Mouse (Mus musculus) kidney, adult 2 months (tissue): ENCODE results near the gene Clmp.

Experiments
- CTCF ChIP-seq: fragments of 200-500 bp; conservative IDR thresholded peaks from 2 replicates; pipeline ENCODE4 v1.5.1; 2011; ENCODE audit warnings: low read depth, mild to moderate bottlenecking, control low read depth, low read length, moderate library complexity, mixed read lengths; ENCODE audit not compliant: insufficient read depth, insufficient read length
- POLR2A ChIP-seq: fragments of 200-500 bp; IDR thresholded peaks from one replicate; pipeline ENCODE4 v1.6.1; 2011; ENCODE audit warnings: low read depth, low read length, control low read depth

DNA sequence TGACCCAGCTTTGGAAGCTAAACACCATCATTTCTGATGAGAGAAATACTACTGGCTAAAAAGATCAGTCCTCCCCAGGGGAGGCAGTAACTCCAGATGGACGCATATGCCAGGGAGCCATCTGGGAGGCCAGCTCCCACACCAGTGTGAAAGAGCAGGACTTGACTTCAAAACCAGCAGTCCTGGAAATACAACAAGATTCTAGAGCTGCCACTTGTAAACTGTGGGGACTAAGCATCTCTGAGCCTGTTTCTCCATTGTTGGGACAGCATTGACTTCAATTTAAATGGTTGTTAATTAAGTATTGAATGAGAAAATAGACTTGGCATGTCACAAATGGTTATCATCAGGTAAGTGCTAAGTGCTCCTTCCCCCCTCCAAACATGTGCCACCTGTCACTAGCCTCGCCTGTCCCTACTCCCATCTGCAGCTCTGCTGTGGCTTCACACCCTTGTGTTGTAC lies 37.6 kb downstream of the Clmp start:
- TF ChIP-seq CTCF: no peak
- no peak for TF ChIP-seq POLR2A
